Mouse (Mus musculus) forebrain, embryonic 15.5 days (tissue): ENCODE measurements at regions not wholly inside any gene's neighbourhood (a gene's known extent, or its start where the extent isn't known, plus 50 kb on each side); places are given as distances from the start of the nearest gene placed in this dataset.

Experiments used
- ATAC-seq: fragments of 200-750 bp; cut with Nextera tagmentation; replicated peaks from 2 replicates; pipeline ENCODE4 v1.8.0; 2017; ENCODE audit warnings: mild to moderate bottlenecking, moderate TSS enrichment, moderate library complexity
- H3K27ac ChIP-seq: fragments of 300-500 bp; sonication (generic); replicated peaks from 2 replicates; pipeline ENCODE4 v1.5.1; 2015; ENCODE audit warnings: mild to moderate bottlenecking, inconsistent platforms
- H3K27me3 ChIP-seq: fragments of 300-500 bp; sonication (generic); 2 replicates; pipeline ENCODE4 v1.6.1; 2015; ENCODE audit warnings: inconsistent platforms
- H3K36me3 ChIP-seq: fragments of 300-500 bp; sonication (generic); 2 replicates; pipeline ENCODE4 v1.6.1; 2015; ENCODE audit warnings: mild to moderate bottlenecking, inconsistent platforms
- H3K4me1 ChIP-seq: fragments of 300-500 bp; sonication (generic); 2 replicates; pipeline ENCODE4 v1.6.1; 2015; ENCODE audit warnings: inconsistent platforms
- H3K4me2 ChIP-seq: fragments of 300-500 bp; sonication (generic); replicated peaks from 2 replicates; pipeline ENCODE4 v1.6.1; 2015; ENCODE audit warnings: mild to moderate bottlenecking, inconsistent platforms
- H3K4me3 ChIP-seq: fragments of 300-500 bp; sonication (generic); 2 replicates; pipeline ENCODE4 v1.5.1; 2015; ENCODE audit warnings: mild to moderate bottlenecking, inconsistent platforms
- H3K9ac ChIP-seq: fragments of 300-500 bp; sonication (generic); replicated peaks from 2 replicates; pipeline ENCODE4 v1.6.1; 2015; ENCODE audit warnings: mild to moderate bottlenecking, inconsistent platforms
- H3K9me3 ChIP-seq: fragments of 300-500 bp; sonication (generic); 2 replicates; pipeline ENCODE4 v1.6.1; 2016; ENCODE audit warnings: inconsistent platforms
- WGBS: fragments of 180-500 bp; shearing (Covaris S2); methylation state at CpG from one replicate; pipeline ENCODE4 v1.1.7; 2015; ENCODE audit warnings: mixed read lengths; 5-methylcytosine and 5-hydroxymethylcytosine counted together

DNA sequence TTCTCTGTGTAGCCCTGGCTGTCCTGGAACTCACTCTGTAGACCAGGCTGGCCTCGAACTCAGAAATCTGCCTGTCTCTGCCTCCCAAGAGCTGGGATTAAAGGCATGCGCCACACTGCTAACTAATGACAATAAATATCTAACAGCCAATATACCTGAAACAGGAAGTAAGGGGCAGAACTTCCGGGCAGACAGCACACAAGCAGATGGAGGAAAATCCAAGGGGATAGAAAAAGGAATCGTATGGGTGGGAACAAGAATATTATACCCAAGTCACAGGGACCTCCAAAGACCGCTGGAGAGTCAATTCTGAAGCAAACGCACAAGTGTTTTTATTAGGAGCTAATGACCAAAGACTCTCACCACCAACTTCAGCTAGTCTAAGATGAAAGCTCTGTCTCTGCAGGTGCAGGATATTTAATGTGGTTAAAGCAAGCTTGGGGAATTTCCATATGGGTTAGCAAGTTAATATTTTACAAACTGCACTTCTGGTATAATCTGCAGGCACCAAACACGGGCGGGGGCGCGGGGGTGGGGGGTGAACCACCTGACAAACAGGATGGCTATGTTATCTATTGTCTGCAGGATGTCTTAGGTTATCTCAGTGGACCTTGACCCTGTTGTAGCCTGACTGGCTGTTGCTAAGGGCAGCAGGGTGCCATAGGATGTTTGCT, 1122.3 kb upstream of the Cited2 start:
- H3K9ac ChIP-seq: no peak overlapping the region
- ATAC-seq: no peak
- no peaks in the 10 kb centered on the region for H3K9me3 ChIP-seq
- H3K4me3 ChIP-seq: no peak overlapping the region
- H3K4me1 ChIP-seq: no peaks in the 10 kb centered on the region
- WGBS: 89% methylated on average over 10 of the region's 10 CpGs
- H3K27ac ChIP-seq: no peak overlapping the region
- no peaks in the 10 kb centered on the region for H3K27me3 ChIP-seq
- H3K4me2 ChIP-seq: no peak overlapping the region
- no peaks in the 10 kb centered on the region for H3K36me3 ChIP-seq

- Histone ChIP-seq H3K9ac (no peak overlapping the region), H3K36me3 (no peaks in the 10 kb centered on the region), H3K27me3 (no peaks in the 10 kb centered on the region), H3K4me1 (no peaks in the 10 kb centered on the region), H3K27ac (no peak overlapping the region), H3K4me3 (no peak overlapping the region), H3K9me3 (no peaks in the 10 kb centered on the region), H3K4me2 (no peak overlapping the region)
- no peak for ATAC-seq
- WGBS: 52% methylated on average over 1 of the region's 1 CpGs
Measured at GRCm38 (mm10) chr10:16601225-16601595, 1121.8 kb upstream of the Cited2 start.

- no peak overlapping the region for H3K27ac ChIP-seq
- no peak overlapping the region for H3K9ac ChIP-seq
- no peaks in the 10 kb centered on the region for H3K36me3 ChIP-seq
- no peaks in the 10 kb centered on the region for H3K27me3 ChIP-seq
- no peaks in the 10 kb centered on the region for H3K9me3 ChIP-seq
- ATAC-seq: no peak
- no peak overlapping the region for H3K4me2 ChIP-seq
- H3K4me1 ChIP-seq: no peaks in the 10 kb centered on the region
- WGBS: 96% methylated on average over 3 of the region's 3 CpGs
- no peak overlapping the region for H3K4me3 ChIP-seq
Measured at GRCm38 (mm10) chr10:16608339-16608738, 1114.7 kb upstream of the Cited2 start.

- H3K27me3 ChIP-seq: no peaks in the 10 kb centered on the region
- H3K4me1 ChIP-seq: no peaks in the 10 kb centered on the region
- H3K4me2 ChIP-seq: no peak overlapping the region
- H3K4me3 ChIP-seq: no peak overlapping the region
- no peak for ATAC-seq
- no peaks in the 10 kb centered on the region for H3K36me3 ChIP-seq
- H3K9me3 ChIP-seq: no peaks in the 10 kb centered on the region
- H3K27ac ChIP-seq: no peak overlapping the region
- WGBS: 90% methylated on average over 2 of the region's 2 CpGs
- no peak overlapping the region for H3K9ac ChIP-seq
Measured at GRCm38 (mm10) chr10:16618752-16619151, 1104.3 kb upstream of the Cited2 start.

DNA sequence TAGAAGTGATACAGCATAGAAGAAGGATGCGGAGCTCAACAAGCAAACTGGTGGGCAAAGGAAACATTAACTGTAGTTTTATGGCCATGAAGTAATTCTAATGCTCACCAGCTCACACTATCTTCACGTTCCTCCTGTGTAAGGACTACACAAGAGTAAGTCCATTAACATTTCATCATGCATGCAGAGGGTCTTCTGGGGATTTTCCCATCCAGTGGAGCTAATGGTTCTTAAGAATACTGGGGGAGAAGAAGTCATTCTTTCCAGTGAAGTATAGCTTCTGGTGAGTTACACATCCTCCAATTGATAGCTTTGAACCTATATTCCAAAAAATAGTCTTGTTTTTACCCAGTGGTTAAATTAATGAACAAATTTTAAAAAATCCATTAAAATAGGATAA, 1103.4 kb upstream of the Cited2 start:
- ATAC-seq: no peak
- H3K4me2 ChIP-seq: no peak overlapping the region
- H3K4me3 ChIP-seq: no peak overlapping the region
- no peaks in the 10 kb centered on the region for H3K36me3 ChIP-seq
- no peaks in the 10 kb centered on the region for H3K9me3 ChIP-seq
- H3K27ac ChIP-seq: no peak overlapping the region
- no peak overlapping the region for H3K9ac ChIP-seq
- no peaks in the 10 kb centered on the region for H3K27me3 ChIP-seq
- no peaks in the 10 kb centered on the region for H3K4me1 ChIP-seq
- 90% methylated on average over 2 of the region's 2 CpGs for WGBS

- Histone ChIP-seq H3K27me3 (no peaks in the 10 kb centered on the region), H3K27ac (no peak overlapping the region)
- no peak for ATAC-seq
Measured at GRCm38 (mm10) chr10:16620804-16621559, 1102.0 kb upstream of the Cited2 start.

DNA sequence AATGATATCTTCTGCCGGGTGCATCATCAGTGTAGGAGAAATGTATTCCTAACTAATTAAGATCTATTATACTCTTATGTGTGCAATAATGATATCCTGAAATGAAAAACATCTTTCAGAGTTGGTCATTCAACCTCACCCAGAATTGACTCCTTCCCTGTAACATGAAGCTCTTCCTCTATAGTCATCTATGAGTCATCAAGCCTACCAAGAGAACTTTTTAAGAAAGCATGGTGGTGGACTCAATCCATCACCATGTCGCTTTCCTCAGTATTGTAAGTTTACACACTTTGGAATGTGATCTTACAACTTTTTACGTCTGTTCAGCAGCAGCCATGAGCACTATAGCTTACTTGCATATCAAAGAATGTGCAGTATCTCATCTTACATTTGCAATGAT, 1100.2 kb upstream of the Cited2 start:
- Histone ChIP-seq H3K36me3 (no peaks in the 10 kb centered on the region), H3K9me3 (no peaks in the 10 kb centered on the region), H3K4me3 (no peak overlapping the region), H3K27me3 (no peaks in the 10 kb centered on the region), H3K9ac (no peak overlapping the region), H3K4me2 (no peak overlapping the region), H3K27ac (no peak overlapping the region), H3K4me1 (no peaks in the 10 kb centered on the region)
- 92% methylated on average over 3 of the region's 3 CpGs for WGBS
- ATAC-seq: no peak

More at GRCm38 (mm10) chr10:16620804-16621559, 1102.0 kb upstream of the Cited2 start:
- no peak overlapping the region for H3K4me2 ChIP-seq
- H3K36me3 ChIP-seq: no peaks in the 10 kb centered on the region
- 25% methylated on average over 6 of the region's 6 CpGs for WGBS
- H3K9ac ChIP-seq: no peak overlapping the region
- H3K4me3 ChIP-seq: no peak overlapping the region
- no peaks in the 10 kb centered on the region for H3K9me3 ChIP-seq
- H3K4me1 ChIP-seq: no peaks in the 10 kb centered on the region

DNA sequence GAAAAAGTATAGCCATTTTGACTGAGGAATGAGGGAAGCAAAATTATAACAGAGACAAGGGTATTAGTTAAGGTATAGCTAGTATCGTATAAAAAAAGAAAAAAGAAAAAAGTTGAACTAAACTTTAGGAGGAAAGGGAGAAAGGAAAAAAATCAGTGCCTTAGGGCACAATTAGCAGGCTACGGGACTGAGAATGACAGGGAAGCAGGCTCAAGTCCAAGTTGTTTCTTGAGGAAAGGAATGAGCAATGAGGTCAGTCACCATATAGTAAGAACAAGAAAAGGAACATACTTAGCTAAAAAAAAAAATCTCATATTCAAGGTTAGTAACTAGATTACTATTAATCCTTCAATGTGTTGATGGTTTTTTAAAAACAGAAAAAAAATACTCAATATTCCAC, 1089.8 kb upstream of the Cited2 start:
- Histone ChIP-seq H3K27ac (no peak overlapping the region), H3K4me3 (no peak overlapping the region), H3K4me1 (no peaks in the 10 kb centered on the region), H3K9ac (no peak overlapping the region), H3K36me3 (no peaks in the 10 kb centered on the region), H3K4me2 (no peak overlapping the region), H3K27me3 (no peaks in the 10 kb centered on the region), H3K9me3 (no peaks in the 10 kb centered on the region)
- 40% methylated on average over 2 of the region's 2 CpGs for WGBS
- ATAC-seq: no peak

DNA sequence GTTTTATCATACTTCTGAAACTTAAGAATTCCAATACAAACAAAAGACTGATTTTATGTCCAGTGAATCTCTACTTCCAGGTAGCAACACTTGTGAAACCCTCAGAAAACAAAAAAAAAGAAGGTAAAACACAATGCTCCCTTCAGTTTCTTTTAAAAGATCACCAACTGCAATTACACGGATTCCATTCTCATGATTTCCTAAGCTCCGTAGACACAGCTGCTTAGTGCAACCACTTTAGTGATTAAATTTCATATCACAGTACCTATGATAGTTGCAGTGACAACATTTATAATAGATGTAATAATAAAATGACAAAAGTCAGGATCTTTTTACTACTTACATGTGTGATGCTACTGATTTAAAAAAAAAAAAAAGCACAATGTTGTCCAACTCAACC, 1087.6 kb upstream of the Cited2 start:
- WGBS: 90% methylated on average over 2 of the region's 2 CpGs
- Histone ChIP-seq H3K27me3 (no peaks in the 10 kb centered on the region), H3K36me3 (no peaks in the 10 kb centered on the region), H3K27ac (no peak overlapping the region), H3K4me1 (no peaks in the 10 kb centered on the region), H3K9me3 (no peaks in the 10 kb centered on the region), H3K4me3 (no peak overlapping the region), H3K4me2 (no peak overlapping the region), H3K9ac (no peak overlapping the region)
- ATAC-seq: no peak

GRCm38 (mm10) chr10:16637006-16637405, 1086.0 kb upstream of the Cited2 start:
- Histone ChIP-seq H3K4me2 (no peak overlapping the region), H3K4me1 (no peaks in the 10 kb centered on the region), H3K9ac (no peak overlapping the region), H3K27ac (no peak overlapping the region), H3K27me3 (no peaks in the 10 kb centered on the region), H3K36me3 (no peaks in the 10 kb centered on the region), H3K4me3 (no peak overlapping the region), H3K9me3 (no peaks in the 10 kb centered on the region)
- no peak for ATAC-seq

DNA sequence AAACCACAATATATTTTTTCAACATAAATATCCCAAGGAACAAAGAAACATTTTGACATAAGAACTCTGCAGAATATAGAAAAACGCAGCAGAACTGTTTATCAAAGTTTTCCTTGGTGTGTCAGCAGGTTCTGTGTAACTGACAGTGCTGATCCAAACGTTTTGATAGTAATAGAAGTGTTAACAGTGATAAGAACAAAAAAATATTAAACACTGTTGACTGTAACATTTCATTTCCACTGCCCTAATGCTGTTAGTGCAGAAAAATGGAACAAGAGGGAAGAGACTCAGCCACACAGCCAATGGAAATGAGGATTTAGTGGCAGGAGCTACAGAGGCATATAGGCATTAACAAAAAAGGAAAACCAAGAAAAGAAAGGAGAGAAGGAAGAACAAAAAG, 1084.9 kb upstream of the Cited2 start:
- Histone ChIP-seq H3K9me3 (no peaks in the 10 kb centered on the region), H3K4me3 (no peak overlapping the region), H3K9ac (no peak overlapping the region), H3K4me1 (no peaks in the 10 kb centered on the region), H3K27ac (no peak overlapping the region), H3K4me2 (no peak overlapping the region), H3K27me3 (no peaks in the 10 kb centered on the region), H3K36me3 (no peaks in the 10 kb centered on the region)
- ATAC-seq: no peak
- WGBS: 13% methylated on average over 2 of the region's 2 CpGs

GRCm38 (mm10) chr10:16640136-16640535, 1082.9 kb upstream of the Cited2 start:
- no peaks in the 10 kb centered on the region for H3K9me3 ChIP-seq
- no peaks in the 10 kb centered on the region for H3K27me3 ChIP-seq
- H3K9ac ChIP-seq: no peak overlapping the region
- 80% methylated on average over 4 of the region's 4 CpGs for WGBS
- H3K4me1 ChIP-seq: no peaks in the 10 kb centered on the region
- no peaks in the 10 kb centered on the region for H3K36me3 ChIP-seq
- H3K4me2 ChIP-seq: no peak overlapping the region
- no peak overlapping the region for H3K27ac ChIP-seq
- ATAC-seq: no peak
- no peak overlapping the region for H3K4me3 ChIP-seq

DNA sequence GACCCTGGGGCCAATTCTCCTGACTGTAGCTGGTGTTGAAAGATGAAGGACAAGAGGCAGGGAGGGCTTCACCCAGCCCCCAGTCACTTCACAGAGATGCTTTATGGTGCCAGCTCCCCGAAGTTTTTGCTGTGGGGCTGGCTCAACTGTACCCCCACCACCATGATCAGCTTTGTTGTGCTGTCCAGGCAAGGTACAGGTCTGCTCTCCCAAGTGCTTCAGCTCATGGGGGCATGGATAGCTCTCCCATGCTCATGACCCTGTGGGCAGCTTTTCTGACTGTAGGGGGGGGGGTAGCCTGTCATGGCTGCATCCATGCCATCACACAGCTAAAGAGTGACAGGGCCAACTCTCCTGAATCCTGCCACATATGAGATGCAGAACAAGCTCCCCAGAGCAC, 1072.9 kb upstream of the Cited2 start:
- H3K9me3 ChIP-seq: no peaks in the 10 kb centered on the region
- H3K4me2 ChIP-seq: no peak overlapping the region
- H3K9ac ChIP-seq: no peak overlapping the region
- 75% methylated on average over 1 of the region's 1 CpGs for WGBS
- no peaks in the 10 kb centered on the region for H3K4me1 ChIP-seq
- H3K27ac ChIP-seq: no peak overlapping the region
- no peak overlapping the region for H3K4me3 ChIP-seq
- H3K36me3 ChIP-seq: no peaks in the 10 kb centered on the region
- H3K27me3 ChIP-seq: no peaks in the 10 kb centered on the region
- no peak for ATAC-seq
